Mouse (Mus musculus) embryo, embryonic 9.5 days (tissue): ENCODE data around the gene Slc41a2.

Source experiments
- DNase-seq: peaks from one replicate; pipeline ENCODE4 v3.0.0-alpha.2; 2017; ENCODE audit errors: extremely low spot score

The Slc41a2 gene

GRCm38 (mm10) chr10:83224999-83225398 lies 112.7 kb downstream of the Slc41a2 start:
- peak; percentile 48 for DNase-seq

GRCm38 (mm10) chr10:83220847-83221246 lies 116.8 kb downstream of the Slc41a2 start:
- no peak for DNase-seq

GRCm38 (mm10) chr10:83220217-83220616 lies 117.5 kb downstream of the Slc41a2 start:
- no peak for DNase-seq

DNA sequence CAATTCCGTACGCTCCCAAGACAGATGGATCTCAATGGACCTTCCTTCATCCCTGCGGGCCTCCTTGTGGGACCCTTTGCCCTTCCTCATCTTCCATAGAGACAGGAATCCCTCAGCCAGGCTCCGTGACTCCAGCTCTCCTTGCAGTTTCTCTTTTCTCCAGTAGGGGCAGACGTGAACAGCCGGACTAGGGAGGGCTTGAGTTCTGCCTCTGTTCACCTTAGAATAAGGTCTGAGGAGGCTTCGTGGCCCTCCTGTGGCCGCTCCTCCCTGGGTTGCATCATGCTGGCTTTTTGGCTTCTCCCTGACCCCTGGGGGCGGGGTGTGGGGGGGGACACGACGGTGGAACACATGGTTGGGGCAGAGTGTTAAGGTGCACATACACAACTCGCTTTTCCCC lies 118.0 kb downstream of the Slc41a2 start:
- peak; percentile 75 for DNase-seq

GRCm38 (mm10) chr10:83218778-83219177 lies 118.9 kb downstream of the Slc41a2 start:
- no peak for DNase-seq

DNA sequence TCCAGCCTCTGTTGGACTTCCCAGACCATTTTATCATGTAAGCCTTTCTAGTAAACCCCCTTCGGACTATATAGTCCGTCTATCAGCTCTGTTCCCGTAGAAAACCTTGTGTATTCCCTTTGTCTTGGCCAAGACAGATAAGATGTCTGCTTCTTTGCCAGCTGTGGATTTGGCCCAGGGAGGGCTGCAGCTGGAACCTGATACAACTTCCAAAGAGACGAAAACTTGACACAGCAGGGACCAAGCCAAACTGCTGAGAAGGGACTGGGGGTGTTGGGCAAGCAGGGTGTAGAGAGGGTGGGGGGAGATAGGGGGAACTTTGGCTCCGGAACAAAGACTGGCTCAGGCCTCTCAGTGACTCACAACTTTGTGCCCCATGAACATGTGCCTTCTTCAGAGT lies 120.4 kb downstream of the Slc41a2 start:
- DNase-seq: no peak

GRCm38 (mm10) chr10:83215559-83215958 lies 122.1 kb downstream of the Slc41a2 start:
- DNase-seq: no peak

GRCm38 (mm10) chr10:83212618-83213017 lies 125.1 kb downstream of the Slc41a2 start:
- no peak for DNase-seq

DNA sequence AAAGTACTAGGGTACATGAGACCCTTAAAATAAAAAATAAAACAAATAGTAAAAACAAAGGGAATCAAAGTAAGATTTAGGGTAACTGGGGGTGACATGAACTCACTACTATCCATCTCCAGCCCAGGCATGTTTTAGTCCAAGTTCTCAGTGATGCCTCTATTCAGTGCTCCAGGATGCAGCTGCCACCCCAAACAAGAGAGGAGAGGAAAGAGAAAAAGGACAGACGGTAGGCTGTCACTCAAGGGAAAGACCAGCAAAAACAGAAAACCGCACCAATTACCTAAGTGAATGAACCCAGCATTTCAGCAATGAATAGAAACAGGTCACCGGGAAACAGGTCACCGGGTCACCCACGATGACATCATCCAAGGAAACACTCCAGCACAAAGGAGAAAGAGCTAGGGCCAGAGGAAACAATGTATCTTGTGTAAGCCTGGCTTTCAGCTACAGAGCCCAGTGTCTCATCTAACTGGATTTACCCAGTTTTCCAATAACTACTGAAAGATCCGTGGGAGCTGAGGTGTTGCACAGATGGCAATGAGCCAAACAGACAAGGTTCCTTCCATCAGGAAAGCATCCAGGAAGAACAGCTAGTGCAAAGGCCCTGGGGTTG lies 126.6 kb downstream of the Slc41a2 start:
- peak; percentile 33 for DNase-seq

DNA sequence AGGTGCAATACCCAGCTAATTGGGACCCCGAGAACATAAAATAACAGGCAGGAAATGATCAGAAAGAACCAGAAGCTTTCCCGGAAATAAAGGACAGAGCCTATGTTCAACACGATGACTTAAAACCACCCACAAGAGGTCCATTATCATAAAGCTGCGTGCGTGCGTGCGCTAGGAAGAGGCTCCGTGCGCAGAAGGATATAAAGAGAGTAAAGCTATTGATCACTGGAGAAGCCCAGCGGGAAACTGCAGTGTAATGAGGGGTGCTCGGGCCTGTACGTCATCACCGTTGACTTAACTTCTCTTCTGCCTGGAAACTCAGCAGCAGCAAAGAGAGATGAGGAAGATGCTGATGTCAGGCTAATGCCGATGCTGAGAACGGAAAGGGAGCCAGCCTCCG lies 127.6 kb downstream of the Slc41a2 start:
- DNase-seq: no peak

DNA sequence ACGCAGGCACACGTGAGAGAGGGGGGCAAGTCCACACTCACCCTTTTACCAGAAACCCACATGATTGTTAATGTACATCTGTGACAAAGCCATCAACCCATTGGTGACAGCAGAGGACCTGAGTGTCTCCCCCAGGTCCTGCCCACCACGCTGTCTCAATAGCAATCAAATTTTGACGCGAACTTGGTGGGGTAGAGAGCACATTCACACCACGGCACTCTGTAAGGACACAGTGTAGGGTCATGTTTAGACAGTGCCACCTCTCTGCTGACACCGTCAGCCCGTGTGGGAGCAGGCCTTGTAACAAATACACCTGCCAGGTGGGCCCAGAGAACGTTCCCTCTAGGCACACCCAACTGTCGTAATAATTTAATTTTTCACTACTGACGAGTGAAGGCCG lies 128.3 kb downstream of the Slc41a2 start:
- DNase-seq: no peak

DNA sequence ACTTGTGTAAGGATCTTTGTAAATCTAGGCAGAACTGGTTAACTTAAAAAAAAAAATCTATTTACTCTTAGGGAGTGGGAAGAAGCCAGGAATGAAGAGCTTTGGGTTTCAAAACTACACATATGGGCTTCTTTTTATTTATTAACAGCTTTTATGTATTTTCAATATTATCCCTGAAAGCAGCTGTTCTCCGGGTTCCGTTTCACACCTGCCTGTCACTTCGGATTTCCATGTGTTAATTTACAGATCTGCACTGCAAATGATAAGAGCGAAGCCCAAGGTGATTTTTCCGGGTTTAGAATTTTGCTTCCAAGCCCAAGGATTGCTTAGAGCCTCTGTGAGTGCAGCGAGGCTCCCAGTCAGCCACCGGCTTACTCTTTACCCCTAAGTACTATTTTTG lies 129.2 kb downstream of the Slc41a2 start:
- no peak for DNase-seq

DNA sequence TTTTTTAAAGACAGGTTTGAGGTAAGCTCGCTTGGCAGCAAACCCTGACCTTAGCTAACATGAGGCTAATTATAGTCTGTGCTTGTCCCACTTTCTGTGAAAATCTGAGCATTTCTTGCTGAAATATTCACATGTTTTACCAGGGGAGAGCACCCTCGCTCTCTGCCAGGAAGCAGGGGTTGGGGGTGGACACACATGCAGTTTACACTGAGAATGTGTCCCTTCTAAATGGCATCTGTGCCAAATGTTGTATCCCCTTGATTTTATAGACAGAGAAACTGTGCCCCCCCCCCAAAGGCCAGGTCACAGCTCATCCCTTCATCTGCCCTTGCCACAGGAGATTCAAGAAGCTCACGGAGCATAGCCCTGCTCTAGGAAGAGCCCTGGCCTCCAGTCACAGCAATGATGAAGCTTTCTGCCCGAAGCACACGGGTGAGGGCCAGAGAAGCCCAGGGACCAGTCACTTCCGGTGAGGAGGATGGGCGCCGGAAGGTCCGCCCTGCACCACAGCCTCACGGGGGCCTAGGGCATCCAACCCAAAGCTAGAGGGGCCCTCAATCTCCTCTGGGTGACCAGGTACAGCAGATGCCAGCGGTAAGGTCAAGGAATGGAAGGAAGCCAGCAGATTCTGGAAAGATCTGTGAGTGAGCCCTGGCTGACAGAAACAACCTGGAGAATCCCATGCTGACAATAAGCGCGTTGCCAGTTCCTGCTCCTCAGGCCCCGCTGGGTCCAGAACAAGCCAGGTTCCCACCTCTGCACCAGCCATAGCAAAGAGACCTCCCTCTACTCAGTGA lies 134.6 kb downstream of the Slc41a2 start:
- no peak for DNase-seq

DNA sequence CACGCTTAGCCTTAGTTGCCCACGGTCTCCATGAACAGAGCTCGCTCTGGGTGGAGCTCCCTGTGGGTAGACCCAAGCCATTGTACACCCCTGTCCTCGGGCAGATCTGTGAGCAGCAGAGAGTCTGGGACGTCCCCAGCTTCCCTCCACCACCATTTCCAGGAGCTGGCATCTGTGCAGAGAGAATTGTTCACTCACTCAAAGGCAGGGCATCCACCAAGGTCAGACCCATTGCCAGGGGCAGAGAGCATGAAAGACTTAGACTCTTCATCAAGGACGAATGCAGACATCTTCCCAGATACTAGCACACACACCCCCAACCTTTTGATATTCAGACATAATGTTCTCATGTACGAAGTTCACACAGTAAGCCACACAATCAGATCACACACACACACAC lies 136.2 kb downstream of the Slc41a2 start:
- no peak for DNase-seq

DNA sequence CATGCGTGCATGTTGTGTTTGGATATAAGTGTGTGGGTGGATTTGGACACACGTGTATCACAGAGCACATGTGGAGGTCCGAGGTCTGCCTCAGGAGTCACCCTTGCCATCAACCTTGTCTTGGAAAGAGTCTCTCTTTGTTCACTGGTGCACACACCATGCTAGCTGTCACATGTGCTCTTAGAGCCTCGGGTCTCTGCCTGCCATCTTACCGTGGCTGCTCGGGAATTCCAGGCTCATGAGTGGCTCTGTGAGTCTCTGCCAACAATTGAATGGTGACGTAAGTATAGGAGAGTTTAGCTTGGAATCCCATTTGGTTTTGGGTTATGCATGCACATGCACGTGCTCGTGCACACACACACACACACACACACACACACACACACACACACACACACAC lies 138.4 kb downstream of the Slc41a2 start:
- DNase-seq: no peak

- DNase-seq: no peak
Measured at GRCm38 (mm10) chr10:83198692-83199091, 139.0 kb downstream of the Slc41a2 start.

- DNase-seq: peak; percentile 79
Measured at GRCm38 (mm10) chr10:83197690-83198336, 139.9 kb downstream of the Slc41a2 start.

- DNase-seq: no peak
Measured at GRCm38 (mm10) chr10:83191982-83192381, 145.7 kb downstream of the Slc41a2 start.

DNA sequence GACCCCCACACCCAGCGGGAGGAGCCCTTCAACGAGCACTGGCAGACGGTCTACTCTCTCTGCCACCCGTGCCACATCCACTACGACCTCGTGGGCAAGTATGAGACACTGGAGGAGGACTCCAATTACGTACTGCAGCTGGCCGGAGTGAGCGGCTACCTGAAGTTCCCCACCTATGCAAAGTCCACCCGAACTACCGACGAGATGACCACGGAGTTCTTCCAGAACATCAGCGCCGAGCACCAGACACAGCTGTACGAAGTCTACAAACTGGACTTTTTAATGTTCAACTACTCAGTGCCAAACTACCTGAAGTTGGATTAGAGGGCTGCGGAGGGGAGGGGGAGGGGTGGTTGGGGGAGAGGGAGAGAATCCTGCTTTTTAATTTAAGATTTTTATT lies 146.2 kb downstream of the Slc41a2 start:
- no peak for DNase-seq

GRCm38 (mm10) chr10:83189071-83189470 lies 148.6 kb downstream of the Slc41a2 start:
- DNase-seq: no peak

DNA sequence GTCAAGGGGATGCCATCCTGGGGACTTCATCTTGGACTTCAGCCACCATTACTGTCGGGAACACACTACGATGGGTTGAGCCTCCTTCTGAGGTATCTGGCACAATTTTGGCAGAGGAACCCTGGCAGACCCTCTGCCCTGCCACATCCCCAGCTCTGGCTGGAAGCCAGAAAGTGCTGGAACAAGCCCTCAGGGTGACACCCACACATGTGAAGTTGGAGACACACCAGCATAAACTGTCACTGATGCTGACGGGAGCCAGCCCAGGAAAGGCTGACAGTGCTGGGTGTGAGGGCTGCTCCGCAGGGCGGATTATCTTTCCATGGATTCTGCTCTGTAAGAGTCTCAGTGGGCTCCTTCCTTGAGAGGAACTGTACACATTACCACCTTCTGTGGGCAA lies 150.7 kb downstream of the Slc41a2 start:
- DNase-seq: no peak

DNA sequence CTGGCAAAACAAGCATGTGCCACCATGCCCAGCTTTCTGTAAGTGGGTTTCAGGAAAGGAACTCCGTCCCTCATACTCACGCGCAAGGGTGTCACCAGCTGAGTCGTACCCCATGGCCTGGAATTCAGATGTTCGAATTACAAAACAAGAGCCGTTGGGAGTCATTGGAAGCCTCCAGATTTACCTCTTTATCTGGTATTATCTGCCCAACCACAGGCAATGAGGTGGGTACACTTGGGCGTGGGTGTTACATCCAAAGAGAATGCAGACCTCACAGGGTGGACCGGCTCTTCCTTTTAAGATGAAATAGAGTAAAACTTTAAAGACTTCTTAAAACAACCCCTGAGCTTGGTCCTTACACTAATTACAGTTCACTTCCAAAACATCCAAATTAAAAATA lies 151.5 kb downstream of the Slc41a2 start:
- DNase-seq: no peak

DNA sequence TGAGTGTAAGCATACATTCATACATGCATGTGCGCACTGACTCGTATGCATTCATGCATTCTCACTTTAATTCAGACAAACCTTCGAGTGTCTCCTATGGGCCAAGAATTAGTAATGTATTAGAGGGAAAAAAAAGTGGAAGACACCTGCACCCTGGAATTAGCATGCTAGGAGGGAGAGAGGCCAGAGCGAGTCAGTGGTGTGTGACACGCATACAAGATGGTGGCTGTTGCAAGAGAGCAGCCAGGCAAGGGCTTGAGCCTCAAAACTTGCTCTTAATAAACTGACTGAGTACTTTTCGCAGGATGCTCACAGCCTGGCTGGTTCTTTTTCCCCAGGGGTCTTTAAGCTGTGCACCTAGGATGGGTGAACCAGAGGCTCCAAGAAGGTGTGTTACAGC lies 152.6 kb downstream of the Slc41a2 start:
- no peak for DNase-seq
